Mouse (Mus musculus): ENCODE data around the gene Ttc30a1. TPM values are rescaled to one million over a fixed set of nuclear protein-coding genes. Genes with fewer than 3 reads are reported as not detected.

The Ttc30a1 gene
- polyA plus RNA-seq, 1 experiment = 1.4 TPM

- no peak for DNase-seq (ENCODE audit: low read depth in 1 of 2, low spot score in 2 of 2)
- WGBS = 76% methylated on average over 7 of the region's 7 CpGs
- TF ChIP-seq POLR2A (IDR thresholded peaks at IDR 0.05; ENCODE audit: low read depth, low read length) (no peak), CTCF (IDR thresholded peaks at IDR 0.05; ENCODE audit: extremely low read depth, insufficient read depth, insufficient read length, insufficient replicate concordance) (no peak)
- Histone ChIP-seq H3K36me3 (ENCODE audit: control insufficient read depth, insufficient read depth, low read length) (peaks cover 3% of the 10 kb centered on the region; the same call in 1 of the 2 replicates), H3K4me3 (ENCODE audit: extremely low read depth, insufficient read depth, insufficient read length) (no peak overlapping the region), H3K27me3 (ENCODE audit: control insufficient read depth, insufficient read depth, low read length) (no peaks in the 10 kb centered on the region), H3K27ac (ENCODE audit: insufficient read depth, low read length) (no peak overlapping the region), H3K4me1 (ENCODE audit: control insufficient read depth, insufficient read depth, insufficient read length) (no peaks in the 10 kb centered on the region)
Measured at GRCm38 (mm10) chr2:75933541-75933940, 48.2 kb downstream of the Ttc30a1 start.

GRCm38 (mm10) chr2:75930941-75931340, 50.8 kb downstream of the Ttc30a1 start:
- Histone ChIP-seq H3K27me3 (ENCODE audit: control insufficient read depth, insufficient read depth, low read length) (no peaks in the 10 kb centered on the region), H3K27ac (ENCODE audit: insufficient read depth, low read length) (no peak overlapping the region), H3K4me3 (ENCODE audit: extremely low read depth, insufficient read depth, insufficient read length) (no peak overlapping the region), H3K36me3 (ENCODE audit: control insufficient read depth, insufficient read depth, low read length) (peaks cover 9% of the 10 kb centered on the region), H3K4me1 (ENCODE audit: control insufficient read depth, insufficient read depth, insufficient read length) (no peaks in the 10 kb centered on the region)
- no peak for TF ChIP-seq POLR2A (IDR thresholded peaks at IDR 0.05; ENCODE audit: low read depth, low read length)
- TF ChIP-seq CTCF (IDR thresholded peaks at IDR 0.05; ENCODE audit: extremely low read depth, insufficient read depth, insufficient read length, insufficient replicate concordance) = no peak
- DNase-seq (ENCODE audit: low read depth in 1 of 2, low spot score in 2 of 2) = no peak
- 89% methylated on average over 2 of the region's 2 CpGs for WGBS

- Histone ChIP-seq H3K27me3 (ENCODE audit: control insufficient read depth, insufficient read depth, low read length) (no peaks in the 10 kb centered on the region), H3K4me3 (ENCODE audit: extremely low read depth, insufficient read depth, insufficient read length) (no peak overlapping the region), H3K27ac (ENCODE audit: insufficient read depth, low read length) (no peak overlapping the region), H3K36me3 (ENCODE audit: control insufficient read depth, insufficient read depth, low read length) (peaks cover 12% of the 10 kb centered on the region), H3K4me1 (ENCODE audit: control insufficient read depth, insufficient read depth, insufficient read length) (no peaks in the 10 kb centered on the region)
- TF ChIP-seq POLR2A (IDR thresholded peaks at IDR 0.05; ENCODE audit: low read depth, low read length) (no peak), CTCF (IDR thresholded peaks at IDR 0.05; ENCODE audit: extremely low read depth, insufficient read depth, insufficient read length, insufficient replicate concordance) (no peak)
- DNase-seq (ENCODE audit: low read depth in 1 of 2, low spot score in 2 of 2) = no peak
- 94% methylated on average over 6 of the region's 6 CpGs for WGBS
Measured at GRCm38 (mm10) chr2:75929786-75930444, 51.9 kb downstream of the Ttc30a1 start.

- H3K36me3 ChIP-seq (ENCODE audit: control insufficient read depth, insufficient read depth, low read length) = peaks cover 12% of the 10 kb centered on the region
- no peak overlapping the region for H3K27ac ChIP-seq (ENCODE audit: insufficient read depth, low read length)
- DNase-seq (ENCODE audit: low read depth in 1 of 2, low spot score in 2 of 2) = no peak
- TF ChIP-seq CTCF (IDR thresholded peaks at IDR 0.05; ENCODE audit: extremely low read depth, insufficient read depth, insufficient read length, insufficient replicate concordance) (no peak), POLR2A (IDR thresholded peaks at IDR 0.05; ENCODE audit: low read depth, low read length) (no peak)
- no peaks in the 10 kb centered on the region for H3K27me3 ChIP-seq (ENCODE audit: control insufficient read depth, insufficient read depth, low read length)
- no peak overlapping the region for H3K4me3 ChIP-seq (ENCODE audit: extremely low read depth, insufficient read depth, insufficient read length)
- 92% methylated on average over 2 of the region's 2 CpGs for WGBS
- no peaks in the 10 kb centered on the region for H3K4me1 ChIP-seq (ENCODE audit: control insufficient read depth, insufficient read depth, insufficient read length)
Measured at GRCm38 (mm10) chr2:75929141-75929540, 52.6 kb downstream of the Ttc30a1 start.

Other genes with a start within 250 kb of the Ttc30a1 start
- gene Agps, start 149.8 kb downstream of the Ttc30a1 start, polyA plus RNA-seq (2012; rRNA removed) = 3.5 and 5.1 TPM in 2 replicates
- gene Ttc30b, start 43.4 kb downstream of the Ttc30a1 start, polyA plus RNA-seq (2012; rRNA removed) = 1.8 and 2.6 TPM in 2 replicates
- 0.07 and 0.12 TPM in 2 replicates for gene Ttc30a2, start 3.8 kb downstream of the Ttc30a1 start, polyA plus RNA-seq (2012; rRNA removed)